Mouse (Mus musculus) heart, embryonic 15.5 days (tissue): Measurements from ENCODE around the gene Arl8a. TPM values are rescaled to one million over a fixed set of nuclear protein-coding genes. Genes with fewer than 3 reads are reported as not detected.
"Not testable (repeated sequence)": the region's sequence is repeated elsewhere in the genome, so short reads cannot be mapped to it uniquely, and the experiment has no call there.

Experiments used
- ATAC-seq: fragments of 200-750 bp; cut with Nextera tagmentation; replicated peaks from 2 replicates; pipeline ENCODE4 v1.8.0; 2017; ENCODE audit warnings: low read depth, moderate TSS enrichment; ENCODE audit not compliant: insufficient number of reproducible peaks, insufficient read depth, low FRiP score
- H3K27ac ChIP-seq: fragments of 300-500 bp; sonication (generic); 2 replicates; pipeline ENCODE4 v1.5.1; 2015; ENCODE audit warnings: mild to moderate bottlenecking, inconsistent platforms
- H3K27me3 ChIP-seq: fragments of 300-500 bp; sonication (generic); 2 replicates; pipeline ENCODE4 v1.6.1; 2015; ENCODE audit warnings: inconsistent platforms
- H3K36me3 ChIP-seq: fragments of 300-500 bp; sonication (generic); 2 replicates; pipeline ENCODE4 v1.6.1; 2015; ENCODE audit warnings: mild to moderate bottlenecking, inconsistent platforms
- H3K4me1 ChIP-seq: fragments of 300-500 bp; sonication (generic); replicated peaks from 2 replicates; pipeline ENCODE4 v1.6.1; 2015; ENCODE audit warnings: inconsistent platforms
- H3K4me2 ChIP-seq: fragments of 300-500 bp; sonication (generic); 2 replicates; pipeline ENCODE4 v1.6.1; 2015; ENCODE audit warnings: inconsistent platforms, mild to moderate bottlenecking, moderate library complexity
- H3K4me3 ChIP-seq: fragments of 300-500 bp; sonication (generic); 2 replicates; pipeline ENCODE4 v1.5.1; 2015; ENCODE audit warnings: mild to moderate bottlenecking, inconsistent platforms
- H3K9ac ChIP-seq: fragments of 300-500 bp; sonication (generic); 2 replicates; pipeline ENCODE4 v1.6.1; 2015; ENCODE audit warnings: mild to moderate bottlenecking, inconsistent platforms
- H3K9me3 ChIP-seq: fragments of 300-500 bp; sonication (generic); replicated peaks from 2 replicates; pipeline ENCODE4 v1.6.1; 2016; ENCODE audit warnings: inconsistent platforms
- WGBS: fragments of 180-500 bp; shearing (Covaris S2); methylation state at CpG from one replicate; pipeline ENCODE4 v1.1.7; 2015; ENCODE audit warnings: mixed read lengths; 5-methylcytosine and 5-hydroxymethylcytosine counted together
- polyA plus RNA-seq: library from polyadenylated mRNA; unstranded; fragments of >200 nt; fragmentation: Nextera tagmentation; extraction: Ambion mirVana; gene quantifications from 2 replicates; pipeline ENCODE4 v1.2.1, GENCODE M21; 2015

Gene Arl8a
- 34.0 and 45.6 TPM in 2 replicates for polyA plus RNA-seq

- H3K36me3 ChIP-seq, result no peaks in the 10 kb centered on the region
- peak within 1 kb of the TSS; percentile 78 for H3K27ac ChIP-seq
- H3K4me2 ChIP-seq, result peak within 1 kb of the TSS; percentile 88
- WGBS, result under 1% methylated on average over 56 of the region's 78 CpGs
- H3K9me3 ChIP-seq, result no peaks in the 10 kb centered on the region
- H3K27me3 ChIP-seq, result peaks cover 36% of the 10 kb centered on the region
- ATAC-seq, result peak; percentile 82
- peak within 1 kb of the TSS; percentile 66 for H3K4me3 ChIP-seq
- peak within 1 kb of the TSS; percentile 84 for H3K9ac ChIP-seq
- H3K4me1 ChIP-seq, result peaks cover 22% of the 10 kb centered on the region
These were observed at the start of gene Arl8a for GRCm38 (mm10) chr1:135146077-135146945. Arl8a (plus strand) TSS chr1:135146824.

GRCm38 (mm10) chr1:135097441-135097840 is 49.2 kb upstream of the Arl8a start:
- Histone ChIP-seq H3K4me2 (no peak overlapping the region), H3K36me3 (no peaks in the 10 kb centered on the region), H3K27ac (no peak overlapping the region), H3K27me3 (peaks cover 25% of the 10 kb centered on the region), H3K9ac (no peak overlapping the region), H3K9me3 (no peaks in the 10 kb centered on the region), H3K4me1 (peaks cover 42% of the 10 kb centered on the region), H3K4me3 (no peak overlapping the region)
- no peak for ATAC-seq
- 88% methylated on average over 6 of the region's 6 CpGs for WGBS

GRCm38 (mm10) chr1:135098441-135098840 is 48.2 kb upstream of the Arl8a start:
- no peaks in the 10 kb centered on the region for H3K36me3 ChIP-seq
- H3K4me3 ChIP-seq, result no peak overlapping the region
- H3K9ac ChIP-seq, result no peak overlapping the region
- 73% methylated on average over 7 of the region's 7 CpGs for WGBS
- no peaks in the 10 kb centered on the region for H3K9me3 ChIP-seq
- peaks cover 35% of the 10 kb centered on the region for H3K27me3 ChIP-seq
- peaks cover 45% of the 10 kb centered on the region for H3K4me1 ChIP-seq
- peak overlapping the region; percentile 33 for H3K27ac ChIP-seq
- no peak; the same call in 1 of the 2 replicates for ATAC-seq
- H3K4me2 ChIP-seq, result no peak overlapping the region

- H3K9me3 ChIP-seq, result no peaks in the 10 kb centered on the region
- H3K36me3 ChIP-seq, result no peaks in the 10 kb centered on the region
- no peak overlapping the region for H3K9ac ChIP-seq
- H3K4me2 ChIP-seq, result no peak overlapping the region
- H3K4me3 ChIP-seq, result no peak overlapping the region
- H3K4me1 ChIP-seq, result peaks cover 47% of the 10 kb centered on the region
- 56% methylated on average over 7 of the region's 7 CpGs for WGBS
- peaks cover 55% of the 10 kb centered on the region for H3K27me3 ChIP-seq
- no peak overlapping the region for H3K27ac ChIP-seq
- ATAC-seq, result no peak
These were observed 46.2 kb upstream of the Arl8a start for GRCm38 (mm10) chr1:135100400-135100799.

- Histone ChIP-seq H3K27ac (no peak within 1 kb of the TSS), H3K9ac (peak within 1 kb of the TSS; percentile 43), H3K4me1 (peaks cover 26% of the 10 kb centered on the region), H3K27me3 (peaks cover 88% of the 10 kb centered on the region), H3K4me2 (peak within 1 kb of the TSS; percentile 78), H3K9me3 (no peaks in the 10 kb centered on the region), H3K4me3 (peak within 1 kb of the TSS; percentile 51), H3K36me3 (no peaks in the 10 kb centered on the region)
- under 1% methylated on average over 40 of the region's 40 CpGs for WGBS
- ATAC-seq, result 0 out of 2 replicates have a peak, but pooled peaks have one; percentile 25
These were observed 41.5 kb upstream of the Arl8a start, which contains the start of gene Lgr6 for GRCm38 (mm10) chr1:135105124-135105523. Lgr6 (minus strand) TSS chr1:135105276.

- H3K9me3 ChIP-seq, result no peaks in the 10 kb centered on the region
- H3K27me3 ChIP-seq, result peaks cover 87% of the 10 kb centered on the region
- H3K36me3 ChIP-seq, result no peaks in the 10 kb centered on the region
- H3K4me1 ChIP-seq, result peaks cover 24% of the 10 kb centered on the region
- peak overlapping the region; percentile 51 for H3K4me3 ChIP-seq
- no peak overlapping the region for H3K9ac ChIP-seq
- no peak for ATAC-seq
- no peak overlapping the region for H3K27ac ChIP-seq
- WGBS, result 2% methylated on average over 8 of the region's 8 CpGs
- peak overlapping the region; percentile 78 for H3K4me2 ChIP-seq
These were observed 40.7 kb upstream of the Arl8a start for GRCm38 (mm10) chr1:135105951-135106350.

GRCm38 (mm10) chr1:135108611-135109010 is 38.0 kb upstream of the Arl8a start:
- H3K9ac ChIP-seq, result no peak overlapping the region
- 42% methylated on average over 6 of the region's 6 CpGs for WGBS
- peaks cover 68% of the 10 kb centered on the region for H3K27me3 ChIP-seq
- peaks cover 24% of the 10 kb centered on the region for H3K4me1 ChIP-seq
- no peak overlapping the region for H3K4me3 ChIP-seq
- no peak overlapping the region for H3K4me2 ChIP-seq
- H3K27ac ChIP-seq, result no peak overlapping the region
- no peaks in the 10 kb centered on the region for H3K9me3 ChIP-seq
- no peak for ATAC-seq
- H3K36me3 ChIP-seq, result no peaks in the 10 kb centered on the region

- no peak for ATAC-seq
- 19% methylated on average over 6 of the region's 6 CpGs for WGBS
- Histone ChIP-seq H3K4me3 (no peak overlapping the region), H3K27ac (no peak overlapping the region), H3K9me3 (no peaks in the 10 kb centered on the region), H3K4me2 (no peak overlapping the region), H3K36me3 (no peaks in the 10 kb centered on the region), H3K9ac (no peak overlapping the region), H3K4me1 (peaks cover 14% of the 10 kb centered on the region), H3K27me3 (peaks cover 62% of the 10 kb centered on the region)
These were observed 36.5 kb upstream of the Arl8a start for GRCm38 (mm10) chr1:135110075-135110474.

GRCm38 (mm10) chr1:135111271-135111670 is 35.4 kb upstream of the Arl8a start:
- H3K9me3 ChIP-seq, H3K4me3 ChIP-seq, H3K36me3 ChIP-seq, H3K4me1 ChIP-seq, H3K9ac ChIP-seq, H3K27ac ChIP-seq, ATAC-seq, H3K4me2 ChIP-seq: not testable (repeated sequence)
- WGBS, result 52% methylated on average over 5 of the region's 5 CpGs
- peaks cover 53% of the 10 kb centered on the region for H3K27me3 ChIP-seq

GRCm38 (mm10) chr1:135112661-135113060 is 34.0 kb upstream of the Arl8a start:
- no peak overlapping the region for H3K4me2 ChIP-seq
- H3K4me1 ChIP-seq, result peaks cover 6% of the 10 kb centered on the region; the same call in 1 of the 2 replicates
- H3K27me3 ChIP-seq, result peaks cover 42% of the 10 kb centered on the region
- ATAC-seq, result no peak
- no peaks in the 10 kb centered on the region for H3K36me3 ChIP-seq
- H3K27ac ChIP-seq, result no peak overlapping the region
- WGBS, result 11% methylated on average over 8 of the region's 8 CpGs
- H3K4me3 ChIP-seq, result no peak overlapping the region
- H3K9me3 ChIP-seq, result no peaks in the 10 kb centered on the region
- H3K9ac ChIP-seq, result no peak overlapping the region

- Histone ChIP-seq H3K9ac (no peak overlapping the region), H3K27ac (no peak overlapping the region), H3K27me3 (peaks cover 42% of the 10 kb centered on the region), H3K36me3 (no peaks in the 10 kb centered on the region), H3K4me2 (no peak overlapping the region), H3K9me3 (no peaks in the 10 kb centered on the region), H3K4me1 (peaks cover 19% of the 10 kb centered on the region), H3K4me3 (no peak overlapping the region)
- no peak for ATAC-seq
- WGBS, result 91% methylated on average over 8 of the region's 8 CpGs
These were observed 21.9 kb upstream of the Arl8a start for GRCm38 (mm10) chr1:135124573-135125363.
